Mouse (Mus musculus) neural tube, embryonic 14.5 days (tissue): ENCODE results near the gene Rps3a1. TPM values are rescaled to one million over a fixed set of nuclear protein-coding genes. Genes with fewer than 3 reads are reported as not detected.

Experiments used
- polyA plus RNA-seq: library from polyadenylated mRNA; unstranded; fragments of >200 nt; fragmentation: Nextera tagmentation; extraction: Ambion mirVana; gene quantifications from 2 replicates; pipeline ENCODE4 v1.2.1, GENCODE M21; 2014

Rps3a1 gene
- polyA plus RNA-seq, 1 experiment from 2014 or later: 560 TPM

Other genes starting within 250 kb of the Rps3a1 start
- gene Sh3d19, start 171.6 kb downstream of the Rps3a1 start, polyA plus RNA-seq: 14.4 and 15.5 TPM in 2 replicates
- not detected in 2 replicates for gene Prss48, start 140.2 kb downstream of the Rps3a1 start, polyA plus RNA-seq
- 11.0 and 13.6 TPM in 2 replicates for gene Lrba, start 82.0 kb upstream of the Rps3a1 start, polyA plus RNA-seq